Mouse (Mus musculus) limb, embryonic 11.5 days (tissue): ENCODE measurements around the gene Cacnb1. TPM values are rescaled to one million over a fixed set of nuclear protein-coding genes. Genes with fewer than 3 reads are reported as not detected.

ENCODE experiments used
- ATAC-seq: fragments of 200-750 bp; cut with Nextera tagmentation; 2 replicates; pipeline ENCODE4 v1.8.0; 2017; ENCODE audit warnings: low read depth; ENCODE audit not compliant: insufficient number of reproducible peaks, low FRiP score, low TSS enrichment
- DNase-seq: peaks from one replicate; pipeline ENCODE4 v3.0.0-alpha.2; 2015; ENCODE audit warnings: low spot score
- H3K27ac ChIP-seq: fragments of 300-500 bp; sonication (generic); replicated peaks from 2 replicates; pipeline ENCODE4 v1.5.1; 2014; ENCODE audit warnings: low read depth, mild to moderate bottlenecking, low read length
- H3K27me3 ChIP-seq: fragments of 300-500 bp; sonication (generic); 2 replicates; pipeline ENCODE4 v1.6.1; 2014; ENCODE audit warnings: mild to moderate bottlenecking, low read length, mixed read lengths; ENCODE audit not compliant: control insufficient read depth, insufficient read depth
- H3K36me3 ChIP-seq: fragments of 300-500 bp; sonication (generic); 2 replicates; pipeline ENCODE4 v1.6.1; 2014; ENCODE audit warnings: mild to moderate bottlenecking, low read length, moderate library complexity, mixed read lengths; ENCODE audit not compliant: control insufficient read depth, insufficient read depth
- H3K4me1 ChIP-seq: fragments of 300-500 bp; sonication (generic); 2 replicates; pipeline ENCODE4 v1.6.1; 2014; ENCODE audit warnings: low read length, mixed read lengths; ENCODE audit not compliant: control insufficient read depth, insufficient read depth
- H3K4me2 ChIP-seq: fragments of 300-500 bp; sonication (generic); 2 replicates; pipeline ENCODE4 v1.6.1; 2014; ENCODE audit warnings: low read depth, mild to moderate bottlenecking, moderate library complexity; ENCODE audit not compliant: severe bottlenecking
- H3K4me3 ChIP-seq: fragments of 300-500 bp; sonication (generic); 2 replicates; pipeline ENCODE4 v1.5.1; 2014; ENCODE audit warnings: low read depth, low read length
- H3K9ac ChIP-seq: fragments of 300-500 bp; sonication (generic); 2 replicates; pipeline ENCODE4 v1.6.1; 2014; ENCODE audit warnings: mild to moderate bottlenecking, low read length
- H3K9me3 ChIP-seq: fragments of 300-500 bp; sonication (generic); 2 replicates; pipeline ENCODE4 v1.6.1; 2016; ENCODE audit warnings: low read length; ENCODE audit not compliant: control insufficient read depth
- WGBS: fragments of 180-500 bp; shearing (Covaris S2); extraction: QIAGEN DNeasy Blood & Tissue Kit; methylation state at CpG from one replicate; pipeline ENCODE4 v1.1.7; 2014; 5-methylcytosine and 5-hydroxymethylcytosine counted together
- polyA plus RNA-seq: library from polyadenylated mRNA; unstranded; fragments of >200 nt; fragmentation: Nextera tagmentation; extraction: Ambion mirVana; gene quantifications from 2 replicates; pipeline ENCODE4 v1.2.1, GENCODE M21; 2014

Cacnb1 gene
- polyA plus RNA-seq, 1 experiment from 2014 or later, result 6.8 TPM

- no peak overlapping the region for H3K9ac ChIP-seq
- H3K27ac ChIP-seq, result no peak overlapping the region
- H3K27me3 ChIP-seq, result peaks cover 27% of the 10 kb centered on the region
- no peaks in the 10 kb centered on the region for H3K36me3 ChIP-seq
- DNase-seq, result no peak
- no peak overlapping the region for H3K4me3 ChIP-seq
- ATAC-seq, result no peak
- H3K4me1 ChIP-seq, result peaks cover 19% of the 10 kb centered on the region
- no peak overlapping the region for H3K4me2 ChIP-seq
- H3K9me3 ChIP-seq, result no peaks in the 10 kb centered on the region
- 91% methylated on average over 3 of the region's 3 CpGs for WGBS
These were observed 39.3 kb downstream of the Cacnb1 start for GRCm38 (mm10) chr11:97983506-97983905.

DNA sequence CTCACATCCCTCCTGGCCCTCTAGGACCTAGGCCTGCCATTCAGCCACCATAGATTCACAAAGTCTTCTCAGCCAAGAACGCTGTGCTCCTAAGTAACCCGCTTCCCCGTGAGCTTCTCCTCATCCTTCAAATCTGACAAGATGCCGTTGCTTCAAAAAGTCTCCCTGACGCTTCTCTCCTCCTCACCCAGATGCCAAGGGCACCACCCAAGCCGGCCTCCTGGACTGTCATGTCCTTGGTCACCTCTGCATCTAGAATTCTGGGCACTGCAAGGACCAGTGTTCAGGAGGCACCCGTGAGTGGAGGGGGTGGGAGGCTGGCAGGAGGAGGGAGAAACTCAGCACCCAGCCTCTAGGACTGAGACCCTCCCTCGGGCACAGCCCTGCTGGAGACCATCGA is 40.1 kb downstream of the Cacnb1 start:
- Histone ChIP-seq H3K4me2 (no peak overlapping the region), H3K9ac (no peak overlapping the region), H3K27me3 (peaks cover 27% of the 10 kb centered on the region), H3K36me3 (no peaks in the 10 kb centered on the region), H3K4me3 (no peak overlapping the region), H3K27ac (no peak overlapping the region), H3K4me1 (peaks cover 19% of the 10 kb centered on the region), H3K9me3 (no peaks in the 10 kb centered on the region)
- 88% methylated on average over 9 of the region's 9 CpGs for WGBS
- ATAC-seq (no peak), DNase-seq (no peak)

DNA sequence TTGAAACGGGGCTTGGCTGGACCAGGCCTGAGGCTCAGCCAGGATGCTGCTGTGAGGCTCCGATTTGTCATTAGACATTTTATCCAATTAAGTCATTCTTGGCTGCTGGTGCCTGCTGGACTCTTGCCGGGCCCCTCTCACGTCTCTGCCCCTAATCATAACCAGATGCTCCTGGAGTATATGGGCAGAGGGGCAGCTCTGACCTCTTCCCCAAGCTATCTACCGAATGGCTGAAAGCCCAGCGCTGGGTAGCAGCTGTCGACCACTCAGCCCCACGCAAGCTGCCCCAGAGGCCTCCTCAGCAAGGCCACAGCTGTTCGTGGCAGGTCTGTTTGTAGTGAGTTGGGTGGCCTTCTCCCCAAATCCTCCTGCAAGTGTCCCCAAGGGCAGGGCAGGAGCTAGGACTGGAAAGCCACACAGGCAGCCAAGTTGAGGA is 42.3 kb downstream of the Cacnb1 start:
- DNase-seq, result peak; percentile 51

GRCm38 (mm10) chr11:97979824-97980495 is 42.9 kb downstream of the Cacnb1 start:
- Histone ChIP-seq H3K4me2 (no peak overlapping the region), H3K9me3 (no peaks in the 10 kb centered on the region), H3K27me3 (peaks cover 5% of the 10 kb centered on the region), H3K4me1 (peaks cover 14% of the 10 kb centered on the region), H3K27ac (no peak overlapping the region), H3K4me3 (no peak overlapping the region), H3K9ac (no peak overlapping the region), H3K36me3 (no peaks in the 10 kb centered on the region)
- ATAC-seq (no peak), DNase-seq (no peak)
- 53% methylated on average over 10 of the region's 10 CpGs for WGBS

More for the DNA sequence above, 42.3 kb downstream of the Cacnb1 start:
- Histone ChIP-seq H3K4me1 (peaks cover 14% of the 10 kb centered on the region), H3K36me3 (no peaks in the 10 kb centered on the region), H3K9ac (no peak overlapping the region), H3K27me3 (peaks cover 11% of the 10 kb centered on the region), H3K4me2 (no peak overlapping the region), H3K9me3 (no peaks in the 10 kb centered on the region), H3K4me3 (no peak overlapping the region), H3K27ac (peak overlapping the region; percentile 56; the same call in 1 of the 2 replicates)
- ATAC-seq, result no peak
- 10% methylated on average over 9 of the region's 9 CpGs for WGBS

DNA sequence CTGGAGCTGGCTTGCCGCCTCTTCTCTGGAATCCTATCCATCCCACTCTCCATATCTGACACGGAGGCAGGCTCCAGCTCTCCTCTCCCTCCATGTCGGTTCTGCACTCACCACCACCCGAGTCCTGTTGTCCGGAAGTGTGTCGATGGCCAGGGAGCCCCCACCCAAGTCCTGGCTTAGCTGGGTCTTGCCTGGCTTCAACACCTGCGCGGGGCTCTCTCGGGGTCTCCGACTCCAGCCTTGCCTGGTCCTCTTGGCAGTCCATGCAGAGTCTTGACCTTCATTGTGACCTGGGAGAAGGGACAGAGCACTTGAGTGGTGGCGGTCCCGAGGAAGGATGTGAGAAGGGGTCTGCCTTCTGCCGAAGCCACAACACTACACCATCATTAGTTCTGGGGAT is 44.4 kb downstream of the Cacnb1 start:
- no peak for DNase-seq
- Histone ChIP-seq H3K36me3 (no peaks in the 10 kb centered on the region), H3K9ac (no peak overlapping the region), H3K4me3 (no peak overlapping the region), H3K4me2 (no peak overlapping the region), H3K27me3 (no peaks in the 10 kb centered on the region), H3K27ac (no peak overlapping the region), H3K4me1 (peaks cover 14% of the 10 kb centered on the region), H3K9me3 (no peaks in the 10 kb centered on the region)
- 87% methylated on average over 13 of the region's 13 CpGs for WGBS
- no peak for ATAC-seq

GRCm38 (mm10) chr11:97977797-97978196 is 45.0 kb downstream of the Cacnb1 start:
- Histone ChIP-seq H3K36me3 (no peaks in the 10 kb centered on the region), H3K4me2 (no peak overlapping the region), H3K27ac (no peak overlapping the region), H3K9me3 (no peaks in the 10 kb centered on the region), H3K27me3 (no peaks in the 10 kb centered on the region), H3K4me3 (no peak overlapping the region), H3K4me1 (peaks cover 14% of the 10 kb centered on the region), H3K9ac (no peak overlapping the region)
- WGBS, result 76% methylated on average over 5 of the region's 5 CpGs
- DNase-seq, result no peak
- ATAC-seq, result no peak

DNA sequence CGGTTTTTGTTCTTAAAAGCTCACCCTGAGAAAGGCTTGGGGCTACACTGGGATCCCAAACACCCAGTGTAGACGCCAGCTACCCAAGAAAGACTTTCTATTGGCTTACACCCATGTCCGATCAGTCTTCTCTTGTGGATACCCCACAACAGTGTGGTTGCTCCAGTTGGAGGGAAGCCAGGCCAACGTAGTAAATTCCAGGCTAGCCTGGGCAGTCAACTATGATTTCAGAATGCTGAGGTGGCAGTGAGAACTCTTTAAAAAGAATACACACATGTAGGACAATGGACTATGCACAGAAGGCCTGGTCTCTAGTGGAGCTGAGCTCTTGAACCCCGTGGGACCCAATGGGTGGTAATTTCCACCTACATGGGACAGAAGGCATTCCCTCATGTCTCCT is 48.1 kb downstream of the Cacnb1 start:
- no peaks in the 10 kb centered on the region for H3K27me3 ChIP-seq
- no peak overlapping the region for H3K4me3 ChIP-seq
- 81% methylated on average over 5 of the region's 5 CpGs for WGBS
- ATAC-seq (no peak), DNase-seq (no peak)
- no peaks in the 10 kb centered on the region for H3K9me3 ChIP-seq
- H3K4me1 ChIP-seq, result no peaks in the 10 kb centered on the region
- no peak overlapping the region for H3K27ac ChIP-seq
- no peaks in the 10 kb centered on the region for H3K36me3 ChIP-seq
- H3K4me2 ChIP-seq, result no peak overlapping the region
- H3K9ac ChIP-seq, result no peak overlapping the region

GRCm38 (mm10) chr11:97974141-97974540 is 48.7 kb downstream of the Cacnb1 start:
- 93% methylated on average over 5 of the region's 5 CpGs for WGBS
- no peaks in the 10 kb centered on the region for H3K27me3 ChIP-seq
- H3K27ac ChIP-seq, result no peak overlapping the region
- ATAC-seq (no peak), DNase-seq (no peak)
- no peak overlapping the region for H3K9ac ChIP-seq
- H3K4me3 ChIP-seq, result no peak overlapping the region
- no peaks in the 10 kb centered on the region for H3K36me3 ChIP-seq
- no peaks in the 10 kb centered on the region for H3K9me3 ChIP-seq
- no peaks in the 10 kb centered on the region for H3K4me1 ChIP-seq
- no peak overlapping the region for H3K4me2 ChIP-seq

DNA sequence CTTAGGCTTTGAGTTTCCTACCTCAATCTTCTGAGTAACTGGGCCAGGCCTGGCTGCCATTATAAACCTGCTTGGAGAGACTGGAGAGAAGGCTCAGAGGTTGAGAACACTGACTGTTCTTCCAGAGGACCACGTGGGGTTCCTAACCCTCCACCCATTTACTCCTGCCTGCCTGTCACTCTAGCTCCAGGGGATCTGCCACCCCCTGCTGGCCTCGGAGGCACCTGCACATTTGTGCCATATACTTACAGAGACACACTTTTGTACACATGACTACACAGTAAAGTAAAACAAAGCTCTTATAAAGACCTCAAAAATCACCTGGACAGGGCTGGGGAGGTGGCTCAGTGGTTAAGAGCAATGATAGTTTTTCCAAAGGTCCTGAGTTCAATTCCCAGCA is 50.4 kb downstream of the Cacnb1 start:
- Histone ChIP-seq H3K9ac (no peak overlapping the region), H3K27me3 (no peaks in the 10 kb centered on the region), H3K27ac (no peak overlapping the region), H3K4me1 (no peaks in the 10 kb centered on the region), H3K36me3 (no peaks in the 10 kb centered on the region), H3K4me3 (no peak overlapping the region), H3K9me3 (no peaks in the 10 kb centered on the region), H3K4me2 (no peak overlapping the region)
- WGBS, result 70% methylated on average over 2 of the region's 2 CpGs
- DNase-seq, result no peak
- ATAC-seq, result no peak
